Mouse (Mus musculus): ENCODE results near the gene Fbxl13. TPM values are rescaled to one million over a fixed set of nuclear protein-coding genes. Genes with fewer than 3 reads are reported as not detected.

Fbxl13 gene
- total and polyA plus RNA-seq, 3 experiments = 0.11 TPM; not detected in 2

- ATAC-seq (ENCODE audit: extremely low read depth, insufficient number of reproducible peaks, low FRiP score, poor library complexity, severe bottlenecking) = no peak
- Histone ChIP-seq H3K4me3 (ENCODE audit: low read depth, low read length) (no peak overlapping the region), H3K36me3 (replicated peaks) (peaks cover 43% of the 10 kb centered on the region), H3K9me3 (replicated peaks) (no peaks in the 10 kb centered on the region), H3K27me3 (ENCODE audit: insufficient read depth, low read length) (no peaks in the 10 kb centered on the region), H3K4me1 (ENCODE audit: insufficient read depth, low read depth, low read length) (peaks cover 2% of the 10 kb centered on the region; the same call in 1 of the 2 replicates)
- TF ChIP-seq GATA2 (IDR thresholded peaks at IDR 0.05; ENCODE audit: borderline replicate concordance, low read depth, low read length) = no peak
- TF ChIP-seq TAL1 (conservative IDR thresholded peaks at IDR 0.05; ENCODE audit: low read depth, low read length) = no peak
- TF ChIP-seq CTCF (IDR thresholded peaks at IDR 0.05; ENCODE audit: low read depth, low read length) = no peak
- TF ChIP-seq POLR2AphosphoS5 (IDR thresholded peaks at IDR 0.05; ENCODE audit: insufficient replicate concordance, low read depth, low read length) = no peak
- TF ChIP-seq GATA1 (IDR thresholded peaks at IDR 0.05; ENCODE audit: borderline replicate concordance, low read length) = no peak
- no peak for DNase-seq (ENCODE audit: low spot score)
Observed at GRCm38 (mm10) chr5:21683811-21684210, 38.4 kb upstream of the Fbxl13 start.

DNA sequence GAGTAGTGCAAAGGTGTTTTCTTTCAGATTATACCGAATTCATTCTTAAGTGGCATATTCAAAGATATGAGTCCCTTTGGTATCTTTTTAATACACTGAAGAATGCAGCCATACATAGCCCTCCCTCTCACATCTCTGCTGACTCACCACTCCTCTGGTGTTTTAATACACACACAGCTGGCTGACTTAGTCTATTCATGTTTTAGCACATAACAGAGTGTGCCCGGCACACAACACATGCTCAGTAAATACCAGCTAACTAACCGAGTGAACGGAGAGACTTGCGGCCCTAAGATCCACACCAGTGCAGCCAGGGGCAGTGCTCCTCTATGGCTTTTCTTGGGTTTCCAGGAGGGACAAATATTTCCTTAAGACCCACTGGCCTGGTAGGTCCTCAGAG lies 35.5 kb upstream of the Fbxl13 start:
- Histone ChIP-seq H3K4me3 (ENCODE audit: low read depth, low read length) (no peak overlapping the region), H3K36me3 (replicated peaks) (peaks cover 50% of the 10 kb centered on the region), H3K9me3 (replicated peaks) (no peaks in the 10 kb centered on the region), H3K4me1 (ENCODE audit: insufficient read depth, low read depth, low read length) (peaks cover 8% of the 10 kb centered on the region; the same call in 1 of the 2 replicates), H3K27me3 (ENCODE audit: insufficient read depth, low read length) (no peaks in the 10 kb centered on the region)
- ATAC-seq (ENCODE audit: extremely low read depth, insufficient number of reproducible peaks, low FRiP score, poor library complexity, severe bottlenecking) (no peak), DNase-seq (ENCODE audit: low spot score) (no peak)
- TF ChIP-seq GATA2 (IDR thresholded peaks at IDR 0.05; ENCODE audit: borderline replicate concordance, low read depth, low read length) = no peak

- peaks cover 59% of the 10 kb centered on the region for H3K36me3 ChIP-seq (replicated peaks)
- no peaks in the 10 kb centered on the region for H3K9me3 ChIP-seq (replicated peaks)
- TF ChIP-seq POLR2AphosphoS5 (IDR thresholded peaks at IDR 0.05; ENCODE audit: insufficient replicate concordance, low read depth, low read length) = no peak
- no peak for TF ChIP-seq GATA2 (IDR thresholded peaks at IDR 0.05; ENCODE audit: borderline replicate concordance, low read depth, low read length)
- no peak for TF ChIP-seq GATA1 (IDR thresholded peaks at IDR 0.05; ENCODE audit: borderline replicate concordance, low read length)
- H3K4me1 ChIP-seq (ENCODE audit: insufficient read depth, low read depth, low read length) = peaks cover 11% of the 10 kb centered on the region
- no peak for DNase-seq (ENCODE audit: low spot score)
- no peaks in the 10 kb centered on the region for H3K27me3 ChIP-seq (ENCODE audit: insufficient read depth, low read length)
- no peak overlapping the region for H3K4me3 ChIP-seq (ENCODE audit: low read depth, low read length)
- no peak for ATAC-seq (ENCODE audit: extremely low read depth, insufficient number of reproducible peaks, low FRiP score, poor library complexity, severe bottlenecking)
Observed at GRCm38 (mm10) chr5:21680029-21680428, 34.6 kb upstream of the Fbxl13 start.

DNA sequence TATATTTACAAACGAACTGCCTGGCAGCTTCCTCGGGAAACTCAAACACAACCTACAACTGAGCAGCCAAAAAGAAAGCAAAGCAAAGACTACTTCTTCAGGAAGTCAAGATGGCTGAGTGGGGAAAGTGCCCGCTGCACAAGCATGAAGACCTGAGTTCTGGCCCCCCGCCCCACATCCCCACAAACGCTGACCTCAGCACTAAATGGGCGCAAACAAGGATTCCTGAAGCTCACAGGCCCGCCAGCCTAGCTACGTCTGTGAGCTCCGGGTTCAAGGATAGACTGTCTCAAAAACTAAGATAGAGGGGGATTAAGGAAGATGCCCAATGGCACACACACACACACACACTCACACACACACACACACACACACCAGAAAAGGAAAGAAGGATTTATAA lies 32.9 kb upstream of the Fbxl13 start:
- Histone ChIP-seq H3K27me3 (ENCODE audit: insufficient read depth, low read length) (no peaks in the 10 kb centered on the region), H3K9me3 (replicated peaks) (no peaks in the 10 kb centered on the region), H3K4me1 (ENCODE audit: insufficient read depth, low read depth, low read length) (peaks cover 19% of the 10 kb centered on the region), H3K36me3 (replicated peaks) (peaks cover 66% of the 10 kb centered on the region), H3K4me3 (ENCODE audit: low read depth, low read length) (no peak overlapping the region)
- TF ChIP-seq GATA1 (IDR thresholded peaks at IDR 0.05; ENCODE audit: borderline replicate concordance, low read length) = no peak
- DNase-seq (ENCODE audit: low spot score) = no peak
- no peak for ATAC-seq (ENCODE audit: extremely low read depth, insufficient number of reproducible peaks, low FRiP score, poor library complexity, severe bottlenecking)

- Histone ChIP-seq H3K4me1 (ENCODE audit: insufficient read depth, low read depth, low read length) (peaks cover 22% of the 10 kb centered on the region), H3K9me3 (replicated peaks) (no peaks in the 10 kb centered on the region), H3K27me3 (ENCODE audit: insufficient read depth, low read length) (no peaks in the 10 kb centered on the region), H3K4me3 (ENCODE audit: low read depth, low read length) (no peak overlapping the region), H3K36me3 (replicated peaks) (peaks cover 62% of the 10 kb centered on the region)
- ATAC-seq (ENCODE audit: extremely low read depth, insufficient number of reproducible peaks, low FRiP score, poor library complexity, severe bottlenecking) (no peak), DNase-seq (ENCODE audit: low spot score) (no peak)
- no peak for TF ChIP-seq CTCF (IDR thresholded peaks at IDR 0.05; ENCODE audit: low read depth, low read length)
- no peak for TF ChIP-seq GATA1 (IDR thresholded peaks at IDR 0.05; ENCODE audit: borderline replicate concordance, low read length)
- TF ChIP-seq POLR2AphosphoS5 (IDR thresholded peaks at IDR 0.05; ENCODE audit: insufficient replicate concordance, low read depth, low read length) = no peak
- no peak for TF ChIP-seq GATA2 (IDR thresholded peaks at IDR 0.05; ENCODE audit: borderline replicate concordance, low read depth, low read length)
- TF ChIP-seq TAL1 (conservative IDR thresholded peaks at IDR 0.05; ENCODE audit: low read depth, low read length) = no peak
Observed at GRCm38 (mm10) chr5:21677939-21678338, 32.5 kb upstream of the Fbxl13 start.

- no peaks in the 10 kb centered on the region for H3K9me3 ChIP-seq (replicated peaks)
- no peak for TF ChIP-seq CTCF (IDR thresholded peaks at IDR 0.05; ENCODE audit: low read depth, low read length)
- no peak for TF ChIP-seq GATA2 (IDR thresholded peaks at IDR 0.05; ENCODE audit: borderline replicate concordance, low read depth, low read length)
- TF ChIP-seq POLR2AphosphoS5 (IDR thresholded peaks at IDR 0.05; ENCODE audit: insufficient replicate concordance, low read depth, low read length) = no peak
- TF ChIP-seq GATA1 (IDR thresholded peaks at IDR 0.05; ENCODE audit: borderline replicate concordance, low read length) = no peak
- TF ChIP-seq TAL1 (conservative IDR thresholded peaks at IDR 0.05; ENCODE audit: low read depth, low read length) = no peak
- peaks cover 50% of the 10 kb centered on the region for H3K36me3 ChIP-seq (replicated peaks)
- no peak for DNase-seq (ENCODE audit: low spot score)
- ATAC-seq (ENCODE audit: extremely low read depth, insufficient number of reproducible peaks, low FRiP score, poor library complexity, severe bottlenecking) = no peak
- H3K27me3 ChIP-seq (ENCODE audit: insufficient read depth, low read length) = no peaks in the 10 kb centered on the region
- H3K4me1 ChIP-seq (ENCODE audit: insufficient read depth, low read depth, low read length) = peaks cover 27% of the 10 kb centered on the region
- 0 out of 2 replicates have a peak overlapping the region, but pooled peaks have one; percentile 13 for H3K4me3 ChIP-seq (ENCODE audit: low read depth, low read length)
Observed at GRCm38 (mm10) chr5:21675494-21675893, 30.1 kb upstream of the Fbxl13 start.

GRCm38 (mm10) chr5:21675019-21675418 lies 29.6 kb upstream of the Fbxl13 start:
- H3K4me1 ChIP-seq (ENCODE audit: insufficient read depth, low read depth, low read length) = peaks cover 27% of the 10 kb centered on the region
- no peak overlapping the region for H3K4me3 ChIP-seq (ENCODE audit: low read depth, low read length)
- H3K27me3 ChIP-seq (ENCODE audit: insufficient read depth, low read length) = no peaks in the 10 kb centered on the region
- DNase-seq (ENCODE audit: low spot score) (no peak), ATAC-seq (ENCODE audit: extremely low read depth, insufficient number of reproducible peaks, low FRiP score, poor library complexity, severe bottlenecking) (no peak)
- no peaks in the 10 kb centered on the region for H3K9me3 ChIP-seq (replicated peaks)
- TF ChIP-seq TAL1 (conservative IDR thresholded peaks at IDR 0.05; ENCODE audit: low read depth, low read length) (no peak), GATA2 (IDR thresholded peaks at IDR 0.05; ENCODE audit: borderline replicate concordance, low read depth, low read length) (no peak), POLR2AphosphoS5 (IDR thresholded peaks at IDR 0.05; ENCODE audit: insufficient replicate concordance, low read depth, low read length) (no peak), CTCF (IDR thresholded peaks at IDR 0.05; ENCODE audit: low read depth, low read length) (no peak), GATA1 (IDR thresholded peaks at IDR 0.05; ENCODE audit: borderline replicate concordance, low read length) (no peak)
- H3K36me3 ChIP-seq (replicated peaks) = peaks cover 52% of the 10 kb centered on the region

Data from G1E (cell line).